Mouse (Mus musculus) regulatory T cell (primary cell): ENCODE data around the gene Uhmk1.

Source experiments
- in situ Hi-C: fragments of 300-600 bp; cut with MboI, MseI; formaldehyde crosslinking; loops from one replicate; pipeline ENCODE4 v1.15.1; 2025; ENCODE audit warnings: high pct_unique_total_duplicates

Gene Uhmk1

DNA sequence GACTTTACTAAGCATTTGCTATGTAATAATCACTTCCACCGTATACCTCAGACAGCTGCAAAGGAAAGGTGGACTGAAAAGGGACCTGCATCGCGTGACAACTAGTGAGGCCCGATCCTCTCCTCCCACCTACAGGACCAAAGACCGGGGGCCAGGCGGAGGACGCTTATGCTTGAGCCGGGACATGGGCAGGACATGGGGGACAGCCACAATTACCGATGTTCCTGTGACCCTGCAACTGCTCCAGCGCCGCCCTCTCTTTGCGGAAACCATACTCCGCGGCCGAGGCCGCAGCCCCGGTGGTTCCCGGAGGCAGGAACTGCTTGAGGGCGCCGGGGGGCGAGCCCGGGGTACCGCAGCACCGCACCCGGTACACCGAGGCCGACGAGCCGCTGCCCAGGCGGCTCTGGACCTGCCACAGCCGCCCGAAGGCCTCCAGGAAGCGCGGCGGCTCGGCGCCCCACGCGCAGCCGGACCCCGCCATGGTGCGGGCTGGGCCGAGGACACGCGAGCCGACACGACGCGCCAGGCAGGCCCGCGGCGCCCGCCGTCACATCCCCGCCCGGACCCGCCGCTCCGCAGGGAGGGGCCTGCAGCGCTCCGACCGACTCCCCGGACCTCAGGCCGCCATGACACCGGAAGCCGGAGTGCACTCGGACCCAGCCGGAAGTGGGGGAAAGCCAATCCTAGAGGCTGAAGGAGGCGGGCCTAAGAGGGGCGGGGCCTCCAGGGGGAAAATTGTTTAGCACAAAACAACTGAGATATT, at the start of gene Uhmk1:
Gene Uhmk1, minus strand, starts transcription at position 641 of the 766 bp plus-strand sequence.
- in situ Hi-C loops = no loop called here

DNA sequence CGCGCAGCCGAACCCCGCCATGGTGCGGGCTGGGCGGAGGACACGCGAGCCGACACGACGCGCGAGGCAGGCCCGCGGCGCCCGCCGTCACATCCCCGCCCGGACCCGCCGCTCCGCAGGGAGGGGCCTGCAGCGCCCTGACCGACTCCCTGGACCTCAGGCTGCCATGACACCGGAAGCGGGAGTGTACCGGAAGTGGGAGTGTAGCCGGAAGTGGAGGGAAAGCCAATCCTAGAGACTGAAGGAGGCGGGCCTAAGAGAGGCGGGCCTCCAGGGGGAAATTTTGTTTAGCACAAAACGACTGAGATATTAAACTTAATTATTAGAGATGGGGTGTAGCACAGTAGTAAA, 40.3 kb upstream of the Uhmk1 start:
- in situ Hi-C loops = no loop called here

DNA sequence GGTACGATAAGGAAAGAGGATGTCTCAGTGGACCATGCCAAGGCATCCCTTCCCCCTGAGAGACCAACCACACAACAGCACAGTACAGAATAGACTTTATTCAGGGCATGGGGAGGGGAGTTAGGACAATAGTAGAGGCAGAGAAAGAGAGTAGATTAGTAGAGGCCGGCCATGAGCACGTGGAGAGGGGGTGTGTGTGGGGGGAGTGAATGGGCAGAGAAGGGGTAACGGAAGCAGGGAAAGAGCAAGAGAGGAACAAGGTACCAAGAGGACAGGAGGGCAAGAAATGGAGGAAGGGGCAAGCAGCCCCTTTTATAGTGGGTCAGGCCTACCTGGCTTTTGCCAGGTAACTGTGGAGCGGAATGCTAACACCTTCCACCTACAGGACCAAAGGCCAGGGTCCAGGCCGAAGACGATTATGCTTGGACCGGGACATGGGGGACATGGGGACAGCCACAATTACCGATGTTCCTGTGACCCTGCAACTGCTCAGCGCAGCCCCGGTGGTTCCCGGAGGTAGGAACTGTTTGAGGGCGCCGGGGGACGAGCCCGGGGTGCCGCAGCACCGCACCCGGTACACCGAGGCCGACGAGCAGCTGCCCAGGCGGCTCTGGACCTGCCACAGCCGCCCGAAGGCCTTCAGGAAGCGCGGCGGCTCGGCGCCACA, 39.8 kb upstream of the Uhmk1 start:
- in situ Hi-C loops = no loop called here

DNA sequence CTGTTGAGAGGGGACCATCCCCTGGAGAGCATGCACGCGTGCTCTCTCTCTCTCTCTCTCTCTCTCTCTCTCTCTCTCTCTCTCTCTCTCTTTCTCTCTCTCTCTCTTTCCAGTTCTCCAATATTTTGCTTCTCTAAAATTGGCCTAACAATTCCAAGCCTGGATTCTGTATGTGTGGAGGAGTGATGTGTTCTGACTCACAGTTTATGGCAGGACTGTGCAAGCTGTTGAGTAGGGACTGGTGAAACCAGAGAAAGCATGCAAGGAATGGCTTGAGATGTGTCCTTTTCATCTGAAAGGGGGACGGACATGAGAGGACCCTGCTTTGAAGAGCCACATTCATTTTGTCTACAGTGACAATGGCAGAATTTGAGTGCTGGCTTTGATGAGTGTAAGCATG, 29.8 kb upstream of the Uhmk1 start:
- in situ Hi-C loops = no loop called here

DNA sequence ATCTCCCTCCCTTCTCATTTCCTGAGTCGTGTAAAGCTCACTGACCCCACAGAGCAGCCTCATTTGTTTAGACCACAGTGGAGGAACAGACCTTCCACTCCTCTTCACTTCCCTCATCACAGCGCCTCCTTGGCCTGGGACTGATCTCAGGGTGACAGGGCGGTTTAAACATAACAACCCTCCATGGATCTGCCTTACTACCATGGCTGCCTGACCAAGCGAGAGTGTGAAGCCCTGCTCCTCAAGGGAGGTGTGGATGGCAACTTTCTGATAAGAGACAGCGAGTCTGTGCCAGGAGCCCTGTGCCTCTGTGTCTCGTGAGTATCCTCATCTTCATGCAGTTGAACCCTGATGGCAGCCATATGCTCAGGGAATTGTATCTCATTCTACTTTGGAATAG, 17.5 kb upstream of the Uhmk1 start, which contains the start of gene Sh2d1b2:
Gene Sh2d1b2, plus strand, starts transcription at position 62 of the 400 bp plus-strand sequence.
- in situ Hi-C loops = loop anchor here (5.0 kb wide), 1 partner anchor 45 kb away; the partner anchor contains the start of gene Sh2d1b1

DNA sequence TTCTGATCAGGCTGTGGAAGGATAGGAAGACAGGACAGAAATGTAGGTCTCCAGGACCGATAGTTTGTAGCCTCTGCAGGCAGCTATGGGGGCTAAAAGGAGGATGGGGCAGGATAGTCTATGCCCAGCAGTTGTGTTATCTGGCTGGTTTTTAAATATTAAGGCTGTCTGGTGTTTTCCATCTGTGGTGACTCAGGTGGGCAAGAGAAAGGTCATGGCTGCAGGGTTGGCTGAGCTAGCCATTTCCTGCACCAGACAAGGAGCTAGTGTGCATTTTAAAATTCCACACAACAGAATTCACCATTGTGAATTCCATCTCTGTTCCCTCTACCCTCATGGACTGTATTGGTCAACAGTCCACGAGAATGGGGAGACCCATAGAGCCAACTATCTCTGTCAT, 8.1 kb upstream of the Uhmk1 start:
- in situ Hi-C loops = no loop called here

DNA sequence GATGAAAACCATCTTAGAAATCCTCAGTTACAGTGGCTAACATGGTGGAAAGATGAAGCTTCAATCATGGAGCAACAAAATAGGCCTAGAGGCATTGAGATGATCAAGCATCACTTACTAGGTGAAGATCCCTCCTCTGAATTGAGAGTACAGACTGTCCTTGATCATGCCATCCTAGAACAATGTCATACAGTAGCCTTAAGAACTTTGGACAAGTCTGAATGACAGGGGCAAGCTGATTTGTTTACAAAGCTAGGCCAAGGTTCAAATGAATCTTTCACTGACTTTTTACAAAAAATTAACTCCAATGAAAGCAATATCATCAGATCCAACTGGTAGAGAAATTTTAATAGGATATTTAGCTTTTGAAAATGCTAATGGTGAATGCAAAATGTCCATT, 5.2 kb upstream of the Uhmk1 start:
- in situ Hi-C loops = no loop called here

DNA sequence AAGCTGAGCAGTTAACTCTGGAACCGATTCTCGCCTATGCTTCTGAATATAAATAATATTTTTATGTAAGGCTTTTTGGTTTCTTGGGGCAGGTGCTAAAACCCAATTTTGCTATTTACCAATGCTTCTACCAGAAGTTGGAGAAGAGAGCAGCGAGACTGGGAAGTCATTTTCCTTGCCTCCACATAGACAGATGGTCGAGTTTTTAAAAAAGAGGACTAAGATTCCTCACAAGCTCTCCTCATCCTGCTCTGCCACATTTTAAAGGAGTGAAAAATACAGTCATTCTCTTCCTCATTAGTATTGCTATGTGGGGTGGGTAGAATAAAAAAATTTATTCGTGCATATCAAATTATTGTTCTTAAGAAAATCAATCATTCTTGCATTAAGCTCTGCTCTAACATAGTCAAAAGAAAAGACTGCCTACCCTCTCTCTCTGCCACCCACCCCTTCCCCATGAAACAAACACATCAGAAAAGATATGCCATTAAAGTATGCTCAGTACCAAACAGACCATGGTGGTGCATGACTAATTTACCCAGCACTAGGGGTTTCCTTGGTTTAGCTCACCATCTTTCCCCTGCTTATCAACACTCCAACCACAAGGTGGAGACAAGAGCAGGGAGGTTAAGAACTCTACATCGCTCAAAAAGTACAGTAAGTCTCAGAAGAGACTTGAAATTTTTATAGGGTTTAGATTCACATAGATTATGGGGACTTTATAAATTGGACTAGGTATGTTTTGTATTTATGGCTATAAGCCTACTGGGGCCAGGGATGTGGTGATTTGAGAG, 3.1 kb upstream of the Uhmk1 start:
- in situ Hi-C loops = no loop called here

DNA sequence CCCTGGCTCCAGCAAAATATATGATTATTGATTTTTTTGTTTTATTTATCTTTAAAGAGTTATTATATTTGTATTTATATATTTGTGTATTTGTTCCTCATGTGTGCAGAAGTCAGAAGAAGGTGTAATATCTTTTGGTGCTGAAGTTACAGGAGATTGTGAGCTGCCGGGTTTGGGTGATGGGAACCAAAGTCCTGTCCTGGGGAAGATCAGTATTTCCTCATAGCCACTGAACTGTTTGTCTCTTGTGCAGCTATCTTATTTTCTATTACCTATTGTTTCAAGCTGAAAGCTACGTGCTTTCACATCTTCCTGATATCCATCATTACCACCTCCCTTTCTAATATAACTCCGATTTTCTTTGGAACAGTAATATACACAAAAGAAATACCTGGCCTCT, 393 bp upstream of the Uhmk1 start:
- in situ Hi-C loops = no loop called here

DNA sequence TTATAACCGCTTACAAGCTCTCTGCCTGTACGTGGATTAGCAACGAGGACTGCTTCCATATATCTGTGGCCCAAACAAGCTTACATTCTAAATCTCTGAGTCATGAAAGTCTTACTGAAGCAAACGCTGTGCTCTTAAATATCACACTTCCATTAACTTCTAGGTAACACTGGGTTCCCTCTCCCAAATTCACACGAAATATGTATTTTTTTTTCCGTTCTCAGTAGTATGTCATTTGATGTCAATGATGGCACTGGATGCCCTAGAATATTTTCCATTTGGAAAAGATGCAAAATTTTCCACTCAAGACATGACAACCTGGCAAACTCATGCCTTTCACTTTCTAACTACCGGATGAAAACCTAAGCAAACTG, 827 bp downstream of the Uhmk1 start:
- in situ Hi-C loops = no loop called here

DNA sequence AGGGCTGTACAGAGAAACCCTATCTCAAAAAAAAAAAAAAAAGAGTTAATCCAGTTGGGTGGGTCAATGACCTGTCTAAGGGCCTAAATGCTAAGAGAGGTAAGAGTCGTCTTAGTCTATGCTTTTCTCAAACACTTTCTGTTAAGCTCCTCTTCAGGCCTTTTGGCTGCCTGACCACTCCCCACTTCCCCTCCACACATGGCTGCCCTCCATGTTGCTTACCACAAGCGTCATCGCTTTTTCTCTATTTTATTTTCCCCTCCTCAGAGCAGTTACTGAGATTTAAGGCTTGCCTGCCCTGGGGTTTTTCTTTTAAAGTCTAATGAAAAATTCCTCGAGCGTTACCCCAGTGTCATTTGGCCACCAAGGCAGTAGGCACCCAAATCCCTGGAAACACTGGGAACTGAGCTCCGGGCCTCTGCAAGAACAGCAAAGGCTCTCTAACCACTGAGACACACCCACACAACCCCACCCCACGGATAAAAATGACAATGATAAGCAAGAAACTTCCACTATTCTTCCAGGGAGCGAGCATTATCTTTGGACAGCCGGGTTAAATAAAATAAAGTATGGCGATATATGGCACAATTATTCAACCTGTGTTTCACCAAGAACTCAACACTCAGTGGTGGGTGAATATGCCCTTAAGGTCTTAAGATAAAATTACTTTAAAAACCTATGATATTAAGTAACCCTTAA, 1.9 kb downstream of the Uhmk1 start:
- in situ Hi-C loops = no loop called here

DNA sequence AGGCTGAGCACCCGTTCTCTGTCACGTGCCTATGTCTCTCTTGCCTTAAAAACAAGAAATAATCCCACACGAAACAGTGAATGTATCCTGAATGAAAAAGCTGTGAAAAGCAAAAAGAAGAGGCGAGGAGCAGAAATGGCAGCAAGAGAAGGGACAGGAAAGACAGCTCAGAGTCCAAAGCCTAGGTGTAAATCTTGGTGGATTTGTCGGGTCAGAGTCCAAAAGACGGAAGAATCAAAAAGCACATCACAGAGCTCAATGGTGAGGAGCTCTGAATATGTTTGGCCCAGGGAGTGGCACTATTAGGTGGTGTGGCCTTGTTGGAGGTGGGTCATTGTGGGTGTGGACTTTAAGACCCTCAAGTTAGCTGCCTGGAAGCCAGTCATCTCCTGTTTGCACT, 8.8 kb downstream of the Uhmk1 start:
- in situ Hi-C loops = no loop called here

DNA sequence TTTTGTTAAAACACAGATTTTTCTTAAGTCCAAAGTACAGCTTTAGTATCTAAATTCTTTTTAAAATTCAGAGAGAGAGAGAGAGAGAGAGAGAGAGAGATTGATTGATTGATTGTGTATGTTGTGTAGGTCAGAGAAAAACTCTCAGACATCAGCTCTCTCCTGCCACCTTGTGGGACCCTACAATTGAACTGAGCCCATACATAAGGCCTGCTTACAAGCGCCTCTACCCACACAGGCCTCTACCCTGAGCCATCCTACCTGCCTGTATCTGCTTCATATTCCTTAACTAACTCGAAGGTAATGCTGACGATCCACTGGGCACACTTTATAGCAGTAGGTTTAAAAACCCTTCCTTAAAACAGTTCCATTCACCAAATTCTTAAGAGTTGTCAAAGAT, 14.8 kb downstream of the Uhmk1 start:
- in situ Hi-C loops = no loop called here

DNA sequence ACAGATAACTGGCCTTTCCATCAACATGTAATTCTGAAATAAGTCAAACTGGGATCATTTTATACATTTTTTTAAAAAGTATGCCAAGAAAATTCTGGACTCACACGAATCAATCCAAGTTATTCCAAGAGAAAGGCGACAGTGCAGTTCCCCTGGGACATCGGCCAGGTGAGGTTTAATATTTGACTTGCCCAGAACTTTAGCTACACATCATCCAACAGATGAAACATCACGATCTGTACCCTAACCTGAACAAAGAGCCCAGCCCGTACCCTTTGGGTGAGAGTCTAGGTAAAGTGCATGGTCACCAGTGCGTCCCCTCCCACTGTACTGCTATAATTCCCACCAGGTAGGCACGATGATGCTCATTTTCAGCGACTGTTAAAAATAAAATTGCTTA, 19.0 kb downstream of the Uhmk1 start:
- in situ Hi-C loops = loop anchor here (5.0 kb wide), 1 partner anchor 49 kb away; no protein-coding TSS in a partner anchor

DNA sequence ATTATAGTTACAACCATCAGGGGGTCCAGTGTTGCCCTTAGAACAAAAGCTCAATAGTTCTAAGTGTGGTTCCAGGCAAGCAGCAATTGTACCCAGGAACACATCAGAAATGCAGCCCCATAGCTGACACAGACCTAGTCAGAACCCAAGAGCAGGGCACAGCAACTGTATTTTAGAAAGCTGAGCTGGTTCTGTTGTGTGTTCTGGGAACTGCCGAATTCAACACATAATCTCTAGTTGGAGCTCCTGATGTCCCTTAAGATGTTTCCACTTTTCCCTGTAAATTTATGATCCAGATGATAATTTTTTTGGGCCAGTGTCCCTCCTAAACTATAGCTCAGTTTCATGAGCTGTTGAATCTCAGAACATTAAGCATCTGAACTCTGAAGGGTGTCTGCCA, 23.3 kb downstream of the Uhmk1 start:
- in situ Hi-C loops = no loop called here

DNA sequence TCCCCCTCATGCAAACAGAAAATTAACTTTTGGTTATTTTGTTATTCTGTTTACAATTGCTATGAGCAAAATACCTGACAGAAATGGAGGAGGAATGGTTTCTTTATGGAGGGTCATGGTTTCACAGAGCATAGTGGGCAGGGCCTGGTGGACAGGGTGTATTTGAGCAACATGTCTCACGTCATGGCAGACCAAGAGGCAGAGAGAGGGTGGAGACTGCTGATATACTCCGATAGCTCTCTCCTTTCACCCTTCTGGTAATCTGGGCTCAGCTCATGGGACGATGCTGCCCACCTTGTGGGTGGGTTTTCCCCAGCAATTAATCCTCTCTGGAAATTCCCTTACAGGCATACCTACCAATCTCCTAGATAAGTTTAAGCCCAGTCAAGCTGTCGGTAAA, 25.0 kb downstream of the Uhmk1 start:
- in situ Hi-C loops = no loop called here

DNA sequence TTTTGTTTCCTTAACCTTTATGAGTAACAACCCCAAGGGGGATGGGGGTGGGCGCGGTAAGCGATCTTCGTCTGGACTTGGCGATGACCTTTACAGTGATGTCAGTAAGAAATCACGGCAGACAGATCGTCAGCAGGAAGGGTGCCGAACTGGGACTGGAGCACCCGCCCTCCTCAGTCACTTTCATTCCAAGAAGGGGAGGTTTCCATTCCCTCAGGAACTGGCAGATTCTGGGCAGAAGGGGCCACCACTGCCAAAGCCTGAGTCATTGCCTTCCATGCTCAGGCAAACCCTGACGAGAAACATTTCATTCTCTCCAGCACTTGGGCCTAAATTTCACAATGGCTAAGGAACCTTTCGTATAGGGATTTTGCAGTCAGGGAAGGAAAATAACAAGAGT, 26.6 kb downstream of the Uhmk1 start:
- in situ Hi-C loops = no loop called here

DNA sequence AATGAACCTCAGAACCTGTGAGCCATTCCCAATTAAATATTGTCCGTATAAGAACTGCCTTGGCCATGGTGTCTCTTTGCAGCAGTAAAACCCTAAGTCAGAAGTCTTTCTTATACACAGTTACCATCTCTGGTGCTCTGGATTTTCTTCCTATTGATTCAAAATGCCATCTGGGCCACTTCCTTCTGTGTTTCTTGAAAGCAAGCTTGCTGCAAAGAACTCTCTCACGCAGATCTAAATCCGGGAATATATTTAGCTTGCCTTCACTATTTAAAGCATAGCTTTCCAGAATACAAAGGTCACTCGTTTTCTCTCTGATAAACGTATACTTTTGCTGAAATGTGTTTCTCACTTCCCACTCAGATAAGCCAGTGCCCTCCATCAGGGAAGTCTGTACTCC, 28.7 kb downstream of the Uhmk1 start:
- in situ Hi-C loops = no loop called here

DNA sequence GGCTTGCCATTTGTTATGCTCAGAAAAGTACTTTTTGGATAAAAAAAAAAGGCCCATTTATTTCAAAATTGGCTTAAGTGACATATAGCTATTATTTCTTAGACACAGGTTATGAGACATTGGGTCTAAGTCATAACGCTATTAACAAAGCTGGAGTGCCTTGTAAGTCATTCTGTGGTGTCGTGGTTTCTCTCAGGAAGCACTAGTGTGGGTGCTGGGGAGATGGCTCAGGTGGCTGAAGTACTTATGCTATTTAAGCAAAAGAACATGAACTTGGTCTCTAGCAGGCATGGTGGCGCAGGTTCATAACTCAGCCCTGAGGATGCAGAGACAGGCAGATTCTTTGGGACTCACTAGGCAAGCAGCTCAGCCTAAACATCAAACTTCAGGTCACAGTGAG, 30.1 kb downstream of the Uhmk1 start:
- in situ Hi-C loops = no loop called here

DNA sequence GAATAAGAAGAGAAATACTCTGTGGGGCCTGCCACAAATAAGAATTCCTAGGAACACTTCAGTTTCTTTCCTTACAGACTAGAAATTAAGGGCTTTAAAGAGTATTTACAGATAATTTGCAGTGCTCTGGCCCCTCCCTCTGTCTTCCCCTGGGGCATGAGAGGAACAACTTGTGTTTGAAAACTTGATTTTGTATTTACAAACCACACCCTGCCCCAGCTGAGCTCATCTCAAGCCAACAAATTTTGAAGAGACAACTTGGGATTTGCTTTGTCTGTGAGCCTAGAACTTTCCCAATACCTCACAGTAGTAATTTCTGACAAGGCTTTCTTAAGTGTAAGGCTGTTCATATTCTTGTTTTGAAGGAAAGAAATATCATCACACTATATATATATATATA, 32.5 kb downstream of the Uhmk1 start:
- in situ Hi-C loops = no loop called here

DNA sequence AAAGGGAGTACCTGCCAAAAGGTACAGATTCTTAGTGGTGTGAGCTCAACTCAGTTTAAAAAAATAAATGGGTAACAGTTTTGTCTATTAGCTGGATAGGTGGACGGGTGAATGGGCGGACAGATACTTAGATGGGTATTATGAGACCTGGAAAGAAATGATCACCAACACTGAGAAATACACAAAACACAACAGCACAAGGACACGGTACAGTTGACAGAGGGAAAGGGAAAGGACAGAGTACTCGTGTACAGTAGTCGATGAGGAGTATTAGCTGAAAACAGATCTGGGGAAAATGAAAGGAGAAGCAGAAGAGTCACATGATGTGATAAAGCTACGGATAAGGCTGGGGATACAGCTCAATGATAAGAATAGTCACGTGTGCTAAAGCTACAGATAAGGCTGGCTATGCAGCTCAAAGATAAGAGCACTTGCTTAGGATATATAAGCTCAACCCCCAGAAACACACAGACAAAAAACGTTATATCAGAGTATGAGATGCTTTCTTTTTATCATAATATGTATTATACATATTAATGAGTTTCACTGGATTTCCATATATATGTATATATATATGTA, 38.4 kb downstream of the Uhmk1 start:
- in situ Hi-C loops = no loop called here

DNA sequence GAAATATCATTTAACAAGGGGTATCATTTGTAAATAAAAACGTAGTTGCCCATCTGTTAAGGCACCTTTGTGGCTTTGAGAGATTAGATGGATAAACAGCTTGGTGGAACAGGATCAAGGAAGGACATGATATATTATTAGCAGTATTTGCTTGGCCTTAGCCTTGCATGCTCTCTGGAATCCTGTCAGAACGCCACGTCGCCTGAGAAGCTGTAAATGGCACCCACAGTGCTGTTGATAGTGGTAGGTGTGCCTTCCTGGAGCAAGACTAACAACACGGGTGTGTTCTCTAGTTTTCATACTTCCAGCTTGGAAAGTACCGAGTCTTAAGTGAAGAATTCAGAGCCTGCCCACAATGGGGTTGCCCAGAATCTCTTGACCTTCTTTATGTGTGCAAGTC, 39.3 kb downstream of the Uhmk1 start:
- in situ Hi-C loops = no loop called here
